Mouse (Mus musculus) regulatory T cell (primary cell): Measurements from ENCODE around the gene Pard3b.

Experiments
- in situ Hi-C: fragments of 300-600 bp; cut with MboI, MseI; formaldehyde crosslinking; loops from one replicate; pipeline ENCODE4 v1.15.1; 2025; ENCODE audit warnings: high pct_unique_total_duplicates

Pard3b gene

DNA sequence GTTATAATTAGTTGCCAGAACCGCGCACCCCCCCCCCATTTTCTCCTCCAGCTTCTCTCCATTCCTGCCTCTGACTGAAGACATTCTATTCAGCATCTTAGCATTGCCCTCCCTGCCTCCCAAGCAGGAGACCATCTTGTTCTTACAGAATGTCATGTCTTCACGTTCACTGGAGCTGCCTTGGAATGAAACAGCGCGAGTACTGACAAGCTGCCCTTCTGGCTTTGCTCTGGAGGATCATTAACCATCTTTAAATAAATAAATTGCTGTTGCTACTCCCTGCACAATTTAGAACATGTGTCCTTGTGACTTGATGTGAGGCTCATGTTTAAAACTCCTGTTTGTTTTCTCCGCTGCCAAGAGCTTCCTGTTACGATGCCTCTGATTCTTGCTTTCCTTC lies 432.5 kb downstream of the Pard3b start:
- in situ Hi-C loops, result no loop called here

DNA sequence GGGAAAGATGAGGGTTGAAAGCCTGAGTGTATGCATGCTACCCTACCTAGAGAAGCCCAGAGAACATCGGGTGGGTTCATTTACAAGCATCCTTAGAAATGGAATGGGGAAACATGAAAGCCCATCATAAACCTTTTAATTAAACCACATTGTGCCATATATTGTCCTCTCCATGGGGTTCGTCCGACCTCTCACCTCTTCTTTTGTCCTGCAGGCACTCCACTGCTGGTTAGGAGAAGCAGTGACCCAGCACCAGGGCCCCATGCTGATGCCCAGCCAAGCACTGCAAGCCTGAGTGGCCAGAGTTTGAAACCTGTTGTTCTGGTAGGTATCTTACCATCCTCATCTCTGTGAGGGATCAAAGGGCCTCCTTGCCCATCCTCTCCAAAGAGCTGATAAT lies 437.5 kb downstream of the Pard3b start:
- in situ Hi-C loops, result no loop called here

GRCm38 (mm10) chr1:62081129-62081528 lies 442.5 kb downstream of the Pard3b start:
- in situ Hi-C loops, result no loop called here

DNA sequence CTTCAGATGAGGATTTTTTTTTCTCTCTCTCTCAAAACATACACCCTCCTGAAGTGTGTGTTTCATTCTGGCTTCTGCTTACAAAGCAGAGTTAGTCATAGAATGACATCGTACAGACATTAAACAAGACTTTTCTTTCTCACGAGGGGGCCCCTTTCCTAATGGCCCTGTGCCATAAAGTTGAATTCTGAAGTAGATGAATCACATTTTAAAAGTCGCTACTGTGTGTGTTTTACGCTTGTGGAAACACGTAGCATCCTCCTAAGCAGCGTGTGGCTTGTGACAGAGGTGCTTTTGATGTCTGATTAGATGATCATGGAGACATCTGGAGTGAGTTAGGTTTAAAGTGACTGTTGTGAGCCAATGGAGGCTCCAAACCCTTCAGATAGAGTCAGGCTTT lies 447.4 kb downstream of the Pard3b start:
- in situ Hi-C loops, result no loop called here

DNA sequence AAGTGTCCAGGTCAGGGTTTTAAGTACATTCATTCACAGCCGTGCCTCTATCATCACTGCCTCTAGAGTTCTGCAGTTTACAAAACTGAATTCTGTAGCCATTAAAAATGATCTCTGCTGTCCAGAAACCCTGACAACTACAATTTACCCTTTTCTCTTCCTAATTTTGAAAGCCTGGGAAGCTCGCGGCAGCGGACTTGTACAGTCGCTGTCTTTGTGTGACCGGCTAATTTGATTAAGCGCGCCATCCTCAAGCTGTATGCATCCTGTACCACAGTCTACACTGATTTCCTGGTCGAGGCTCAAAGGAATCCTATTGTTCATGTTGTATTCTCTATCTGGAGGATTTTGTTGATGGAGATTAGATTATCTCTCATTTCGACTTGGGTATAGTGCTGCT lies 448.8 kb downstream of the Pard3b start:
- in situ Hi-C loops, result no loop called here

GRCm38 (mm10) chr1:62094885-62095284 lies 456.3 kb downstream of the Pard3b start:
- in situ Hi-C loops, result no loop called here

- in situ Hi-C loops, result no loop called here
Measured at GRCm38 (mm10) chr1:62122426-62122825, 483.8 kb downstream of the Pard3b start.

DNA sequence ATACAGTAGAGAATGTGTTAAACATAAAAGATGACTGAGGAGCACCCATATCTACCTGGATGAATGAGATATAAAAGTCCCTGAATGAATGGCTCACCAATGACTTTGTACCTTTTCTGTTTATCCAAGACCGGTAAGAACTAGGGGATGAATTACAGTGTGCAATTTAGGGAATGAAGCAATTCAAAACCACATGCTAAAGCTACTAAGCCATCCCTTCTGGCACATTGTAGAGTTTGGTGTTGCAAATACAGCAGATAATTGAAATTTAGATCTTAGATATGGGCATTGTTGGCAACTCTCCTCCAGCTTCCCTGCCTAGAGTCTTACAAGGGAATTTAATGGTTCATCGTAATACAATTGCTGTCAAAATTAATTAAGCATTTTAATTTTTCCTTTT lies 490.6 kb downstream of the Pard3b start:
- in situ Hi-C loops, result no loop called here

DNA sequence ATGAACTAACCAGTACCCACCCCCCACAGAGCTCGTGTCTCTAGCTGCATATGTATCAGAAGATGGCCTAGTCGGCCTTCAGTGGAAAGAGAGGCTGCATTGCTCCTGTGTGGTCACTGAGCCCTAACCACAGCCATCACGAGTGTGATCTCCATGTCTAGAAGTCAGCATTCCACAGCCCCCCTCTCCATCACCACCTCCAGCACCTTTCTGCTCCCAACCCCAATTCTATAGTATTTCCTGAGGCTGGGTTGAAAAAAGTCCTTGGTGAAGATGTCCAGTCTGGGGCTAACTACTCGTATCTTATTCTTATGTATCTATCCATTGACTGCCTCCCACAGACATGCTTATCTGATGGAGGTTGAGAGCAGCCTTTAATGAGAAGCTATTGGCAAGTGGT lies 509.5 kb downstream of the Pard3b start:
- in situ Hi-C loops, result no loop called here

DNA sequence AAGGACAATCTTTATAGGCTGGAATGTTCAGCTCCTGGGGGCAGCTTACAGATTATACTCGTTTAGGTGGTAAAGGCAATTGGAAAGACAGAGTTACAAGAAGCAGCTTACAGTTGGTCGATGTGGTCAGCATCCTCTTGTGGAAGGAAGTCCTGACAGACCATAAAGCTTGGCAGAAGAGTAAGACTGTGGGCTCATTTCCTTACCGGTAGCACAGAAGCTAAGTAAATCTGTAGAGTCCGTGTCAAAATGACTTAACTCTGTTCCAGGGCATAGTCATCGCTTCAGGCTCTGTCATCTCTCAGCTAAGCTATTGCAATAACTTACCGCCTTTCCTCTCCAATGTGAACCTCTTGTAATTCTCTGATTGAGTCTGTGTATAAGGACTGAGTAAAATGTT lies 510.2 kb downstream of the Pard3b start:
- in situ Hi-C loops, result no loop called here

- in situ Hi-C loops, result no loop called here
Measured at GRCm38 (mm10) chr1:62155970-62156369, 517.3 kb downstream of the Pard3b start.

DNA sequence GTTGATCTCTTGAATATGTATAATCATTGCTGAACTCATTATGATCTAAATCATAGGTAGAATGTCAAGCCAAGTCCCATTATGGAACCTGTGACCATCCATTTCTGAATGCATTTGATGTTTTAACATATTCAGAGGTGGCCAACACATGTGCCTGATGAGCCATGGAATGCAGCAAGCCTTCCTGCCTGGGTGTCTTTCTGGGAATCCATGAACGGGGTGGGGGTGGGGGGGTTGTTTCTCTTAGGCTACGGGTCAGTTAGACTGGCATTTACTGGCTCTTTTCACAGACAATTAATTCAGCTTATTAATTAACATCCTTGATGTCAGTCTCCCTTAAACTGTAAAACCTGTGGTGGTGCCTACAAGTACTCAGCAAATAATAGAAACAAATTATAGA lies 521.0 kb downstream of the Pard3b start:
- in situ Hi-C loops, result no loop called here

DNA sequence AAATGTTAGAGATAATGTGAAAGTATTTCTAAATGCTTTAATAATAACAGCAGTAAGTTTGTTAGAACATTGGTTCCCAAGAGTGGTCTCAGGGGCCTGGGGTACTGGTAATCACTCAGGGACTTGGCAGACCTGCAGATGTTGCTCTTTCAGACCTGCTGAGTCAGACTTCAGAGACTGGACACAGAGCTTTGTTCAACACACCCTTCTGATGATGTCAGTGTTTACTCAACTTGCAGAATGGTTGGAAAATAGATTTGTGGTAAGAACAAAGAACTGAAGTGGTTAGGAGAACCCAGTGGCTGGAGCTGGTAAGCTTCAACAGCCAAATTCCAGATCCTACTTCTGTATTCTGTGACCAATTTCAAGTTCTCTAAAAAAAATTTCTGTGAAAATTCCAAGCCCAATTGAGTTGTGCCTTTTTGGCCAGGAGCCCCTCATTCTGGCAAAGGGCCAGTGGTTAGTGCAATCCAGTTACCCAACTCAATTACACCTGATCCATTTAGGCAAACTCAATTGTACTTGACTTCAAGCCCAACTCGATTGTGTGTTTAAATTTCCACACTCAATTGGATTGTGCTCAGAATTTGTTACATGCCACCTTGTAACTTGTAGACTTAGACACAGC lies 536.5 kb downstream of the Pard3b start:
- in situ Hi-C loops, result no loop called here

- in situ Hi-C loops, result no loop called here
Measured at GRCm38 (mm10) chr1:62181638-62182037, 543.0 kb downstream of the Pard3b start.

- in situ Hi-C loops, result no loop called here
Measured at GRCm38 (mm10) chr1:62182634-62183033, 544.0 kb downstream of the Pard3b start.

GRCm38 (mm10) chr1:62190786-62191185 lies 552.2 kb downstream of the Pard3b start:
- in situ Hi-C loops, result no loop called here

DNA sequence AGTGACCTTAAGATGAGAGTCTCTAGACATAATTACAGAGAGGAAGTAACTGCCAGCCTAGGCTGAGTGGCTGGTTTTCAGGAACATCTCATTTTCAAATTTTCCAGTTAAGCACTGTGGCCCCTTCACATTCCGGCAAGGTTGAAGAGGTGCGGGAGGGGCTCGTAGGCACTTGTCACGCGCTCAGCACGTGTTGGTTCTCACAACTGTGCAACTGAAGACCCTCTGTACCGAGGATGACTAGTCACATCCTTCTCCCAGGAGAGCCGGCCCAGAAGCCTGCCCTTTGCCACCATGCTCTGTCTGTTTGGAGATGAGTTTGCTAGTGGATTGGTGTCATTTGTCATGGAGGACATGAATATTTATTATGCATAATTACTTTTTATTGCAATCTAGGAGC lies 558.9 kb downstream of the Pard3b start:
- in situ Hi-C loops, result no loop called here

- in situ Hi-C loops, result no loop called here
Measured at GRCm38 (mm10) chr1:62200919-62201318, 562.3 kb downstream of the Pard3b start.

- in situ Hi-C loops, result no loop called here
Measured at GRCm38 (mm10) chr1:62201686-62202257, 563.1 kb downstream of the Pard3b start.

DNA sequence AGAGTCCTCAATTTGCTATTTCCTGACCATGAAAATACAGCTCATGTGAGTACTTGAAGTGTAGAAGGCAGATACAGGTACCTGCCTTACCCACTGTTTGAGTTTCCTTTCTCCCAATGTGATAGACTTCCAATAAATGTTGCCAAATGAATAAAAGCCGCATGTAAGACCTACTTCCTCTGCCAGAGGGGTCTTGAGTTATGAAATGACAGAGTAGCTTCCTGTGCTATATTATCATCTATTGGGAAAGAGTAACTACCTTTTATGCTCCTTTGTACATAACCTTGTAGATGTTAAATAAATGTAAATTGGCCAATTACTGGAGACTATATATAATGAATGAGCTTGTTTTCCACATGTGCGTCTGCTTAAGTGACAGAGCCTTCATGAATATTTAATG lies 574.7 kb downstream of the Pard3b start:
- in situ Hi-C loops, result no loop called here

DNA sequence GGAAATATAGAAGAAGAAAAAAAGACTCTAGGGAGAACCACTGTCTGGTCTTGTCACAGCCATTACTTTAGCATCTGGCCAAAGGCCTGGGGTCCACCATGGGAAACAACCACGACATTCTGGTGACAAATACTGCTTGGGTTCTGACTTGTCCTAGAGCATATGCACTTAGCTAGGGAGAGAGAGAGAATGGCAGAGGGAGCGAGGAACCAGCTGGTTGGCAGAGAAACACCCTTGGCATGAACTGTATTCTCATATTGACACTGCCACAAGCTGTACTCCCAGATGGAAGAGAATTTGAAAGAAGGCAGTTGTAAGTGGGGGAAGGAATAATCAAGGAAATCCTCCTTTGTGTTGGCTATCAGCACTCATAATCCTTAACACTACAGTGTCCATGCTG lies 577.2 kb downstream of the Pard3b start:
- in situ Hi-C loops, result no loop called here

DNA sequence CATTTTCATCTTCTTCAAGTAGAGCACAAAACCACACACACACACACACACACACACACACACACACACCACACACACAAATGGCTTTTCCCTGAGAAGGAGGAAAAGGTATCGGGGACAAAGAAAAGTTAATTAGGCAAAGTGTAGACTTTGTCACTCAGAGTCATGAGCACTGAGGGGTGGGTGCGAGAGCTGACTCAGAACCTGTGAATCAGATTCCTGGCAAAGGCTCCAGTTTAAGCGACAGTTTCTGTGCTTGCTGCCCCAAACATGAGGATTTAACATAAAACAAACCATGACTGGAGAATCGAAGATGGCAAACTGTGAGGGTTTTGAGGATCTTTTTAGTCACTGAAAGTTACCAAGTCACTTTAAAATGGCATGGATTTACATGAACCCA lies 577.9 kb downstream of the Pard3b start:
- in situ Hi-C loops, result no loop called here

- in situ Hi-C loops, result no loop called here
Measured at GRCm38 (mm10) chr1:62229129-62229528, 590.5 kb downstream of the Pard3b start.

- in situ Hi-C loops, result loop anchor here (10.0 kb wide), 1 partner anchor 341 kb away; no protein-coding TSS in a partner anchor
Measured at GRCm38 (mm10) chr1:62234039-62234438, 595.4 kb downstream of the Pard3b start.
